Comparison of ENCODE assay signal across 16 mouse cellular contexts in genomic region chr9:33350258-33350657, GRCm38 (mm10).
DNase-seq lines count a peak whose midpoint lies in the region; ATAC-seq and TF ChIP-seq lines count a peak whose summit lies in the region.
"Had no signal": no experiment of that assay in that cellular context is flagged by ENCODE, and none has a peak within 500 bp of the region (broad histone marks: within the 10 kb centered on the region; RNA-seq: fewer than 3 reads in every experiment).

No protein-coding gene starts in this region.

- peak; percentile 53; the same call in 1 of the 2 replicates for TF ChIP-seq EP300 in heart, postnatal 0 days (IDR thresholded peaks at IDR 0.05; ENCODE audit: low read depth)

- H3K27me3 ChIP-seq in heart, embryonic 12.5 days (replicated peaks): no peaks in the 10 kb centered on the region
- no peaks in the 10 kb centered on the region for H3K27me3 ChIP-seq in heart, postnatal 0 days (ENCODE audit: control insufficient read depth, insufficient read depth, low read length)
- no peaks in the 10 kb centered on the region for H3K27me3 ChIP-seq in thymus, adult 2 months (ENCODE audit: control insufficient read depth, insufficient read depth, low read length)
- H3K27me3 ChIP-seq: forebrain, embryonic 15.5 days; hindbrain, embryonic 15.5 days had no signal

- no peak overlapping the region for H3K4me3 ChIP-seq in heart, embryonic 12.5 days
- no peak overlapping the region for H3K4me3 ChIP-seq in heart, postnatal 0 days (ENCODE audit: low read depth, low read length)
- H3K4me3 ChIP-seq in thymus, adult 2 months (ENCODE audit: control insufficient read depth, insufficient read depth, low read length): no peak overlapping the region
- H3K4me3 ChIP-seq: forebrain, embryonic 15.5 days; heart, adult 2 months; hindbrain, embryonic 15.5 days had no signal

- no peaks in the 10 kb centered on the region for H3K9me3 ChIP-seq in heart, embryonic 12.5 days (replicated peaks)
- H3K9me3 ChIP-seq in heart, postnatal 0 days (replicated peaks; ENCODE audit: control insufficient read depth, low read length): no peaks in the 10 kb centered on the region
- H3K9me3 ChIP-seq: forebrain, embryonic 15.5 days; hindbrain, embryonic 15.5 days had no signal

- no peak for TF ChIP-seq CTCF in heart, postnatal 0 days (IDR thresholded peaks at IDR 0.05; ENCODE audit: low read depth)
- no peak for TF ChIP-seq CTCF in thymus, adult 2 months (IDR thresholded peaks at IDR 0.05; ENCODE audit: borderline replicate concordance, control insufficient read depth, extremely low read depth, insufficient read depth, low read length, poor library complexity)

- TF ChIP-seq POLR2A in thymus, adult 2 months (IDR thresholded peaks at IDR 0.05; ENCODE audit: control insufficient read depth, extremely low read depth, insufficient read depth, low read length, poor library complexity): no peak

- H3K4me1 ChIP-seq in heart, embryonic 12.5 days (replicated peaks): no peaks in the 10 kb centered on the region
- no peaks in the 10 kb centered on the region for H3K4me1 ChIP-seq in heart, postnatal 0 days (ENCODE audit: control insufficient read depth, insufficient read depth)
- no peaks in the 10 kb centered on the region for H3K4me1 ChIP-seq in thymus, adult 2 months (replicated peaks; ENCODE audit: control insufficient read depth, insufficient read depth, low read length)
- H3K4me1 ChIP-seq: forebrain, embryonic 15.5 days; hindbrain, embryonic 15.5 days had no signal

- no peak overlapping the region for H3K27ac ChIP-seq in heart, embryonic 12.5 days (ENCODE audit: poor library complexity, severe bottlenecking)
- H3K27ac ChIP-seq in heart, postnatal 0 days (ENCODE audit: low read depth): no peak overlapping the region
- H3K27ac ChIP-seq in thymus, adult 2 months (ENCODE audit: control insufficient read depth, insufficient read depth, low read length): no peak overlapping the region
- H3K27ac ChIP-seq: forebrain, embryonic 15.5 days; heart, adult 2 months; hindbrain, embryonic 15.5 days had no signal

- DNase-seq in heart, adult 8-10 months (ENCODE audit: low spot score): peak; percentile 6
- DNase-seq in kidney, adult 9 months: peak; percentile 4
- no peak for DNase-seq in kidney, postnatal 4 days
- peak; percentile 26 for DNase-seq in heart, postnatal 0 days (ENCODE audit: low spot score)
- peak; percentile 25 for DNase-seq in heart, postnatal 4 days
- no peak for DNase-seq in thymus, adult 2 months
- DNase-seq: adrenal gland, adult 2 months; adrenal gland, postnatal 25 days; cerebellum, adult 18-20 months; cerebellum, postnatal 10 days; gastrocnemius, postnatal 36 days had no signal

- H3K4me2 ChIP-seq in heart, embryonic 12.5 days: no peak overlapping the region
- no peak overlapping the region for H3K4me2 ChIP-seq in heart, postnatal 0 days (ENCODE audit: low read depth, low read length)
- H3K4me2 ChIP-seq: forebrain, embryonic 15.5 days; hindbrain, embryonic 15.5 days had no signal

- ATAC-seq in heart, embryonic 12.5 days (ENCODE audit: insufficient number of reproducible peaks, low FRiP score): no peak
- peak; percentile 64; the same call in 1 of the 2 replicates for ATAC-seq in heart, postnatal 0 days (ENCODE audit: insufficient read depth, low read depth)
- ATAC-seq: forebrain, embryonic 15.5 days; intestine, embryonic 16.5 days had no signal

- H3K9ac ChIP-seq in heart, embryonic 12.5 days: no peak overlapping the region
- no peak overlapping the region for H3K9ac ChIP-seq in heart, postnatal 0 days (replicated peaks; ENCODE audit: low read depth, low read length)
- H3K9ac ChIP-seq: forebrain, embryonic 15.5 days; hindbrain, embryonic 15.5 days had no signal

- no peaks in the 10 kb centered on the region for H3K36me3 ChIP-seq in heart, embryonic 12.5 days
- no peaks in the 10 kb centered on the region for H3K36me3 ChIP-seq in heart, postnatal 0 days (replicated peaks; ENCODE audit: control insufficient read depth, insufficient read depth, low read length)
- H3K36me3 ChIP-seq in thymus, adult 2 months (ENCODE audit: control insufficient read depth, insufficient read depth, low read length): no peaks in the 10 kb centered on the region
- H3K36me3 ChIP-seq: forebrain, embryonic 15.5 days; hindbrain, embryonic 15.5 days had no signal

Comparison
In these comparisons a context has a peak if more than half of its experiments do, and no peak if none do; other contexts are left out.
1. DNase-seq: peak in heart, adult 8-10 months (single experiment), kidney, adult 9 months (single experiment), heart, postnatal 0 days (single experiment) and heart, postnatal 4 days (single experiment); none in kidney, postnatal 4 days (0 of 2) and thymus, adult 2 months (single experiment).